Mouse (Mus musculus) olfactory bulb, adult 2 months (tissue): ENCODE data around the gene Gmds.

Source experiments
- CTCF ChIP-seq: fragments of 200-500 bp; IDR thresholded peaks from 2 replicates; pipeline ENCODE4 v1.5.1; 2012; ENCODE audit warnings: low read depth, mild to moderate bottlenecking, low read length, moderate library complexity; ENCODE audit not compliant: insufficient read depth
- POLR2A ChIP-seq: fragments of 200-500 bp; IDR thresholded peaks from 2 replicates; pipeline ENCODE4 v1.6.1; 2012; ENCODE audit warnings: mild to moderate bottlenecking, low read depth, low read length, moderate library complexity; ENCODE audit not compliant: insufficient read depth

DNA sequence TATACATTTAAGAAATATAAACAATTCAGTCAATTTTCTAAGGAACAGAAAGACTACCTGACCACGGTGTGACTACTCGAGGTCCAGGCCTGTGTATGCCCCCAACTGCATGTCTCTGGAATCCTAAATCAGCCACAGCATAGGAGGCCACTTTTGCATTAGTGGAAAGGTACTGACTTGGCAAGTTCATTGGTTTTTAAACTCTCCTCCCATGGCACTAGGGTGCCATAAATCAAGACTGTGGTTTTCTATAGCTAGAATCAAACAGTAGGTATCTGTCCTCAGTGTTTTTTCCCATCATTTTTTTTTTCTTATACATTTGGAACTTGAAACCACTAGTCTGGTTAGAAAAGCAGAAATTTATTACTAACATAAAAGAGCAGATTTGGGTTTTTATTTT lies 68.8 kb downstream of the Gmds start:
- no peak for TF ChIP-seq POLR2A
- TF ChIP-seq CTCF = no peak
